Mouse (Mus musculus): ENCODE data around the gene Cd300ld3. TPM values are rescaled to one million over a fixed set of nuclear protein-coding genes. Genes with fewer than 3 reads are reported as not detected.

Cd300ld3 gene
- total RNA-seq, 1 experiment: not detected

DNA sequence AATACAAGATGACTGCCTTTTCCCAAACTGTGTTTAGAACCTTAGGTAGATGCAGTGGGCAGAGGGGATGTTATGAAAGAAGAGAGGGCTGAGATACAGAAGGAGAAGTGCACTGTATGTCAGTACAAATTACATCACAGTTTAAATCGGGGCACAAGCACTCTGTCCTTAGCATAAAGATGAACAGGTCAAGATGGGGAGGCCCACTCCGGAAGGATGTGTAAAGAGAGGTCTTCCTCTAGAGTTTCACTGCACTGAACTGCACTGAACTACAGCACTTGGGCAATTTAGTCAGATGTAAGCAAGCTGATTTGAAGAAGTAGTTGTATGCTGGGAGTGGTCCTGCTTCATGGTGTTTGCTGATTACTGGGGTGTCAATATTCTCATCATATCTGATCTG, 11.6 kb upstream of the Cd300ld3 start:
- H3K9me3 ChIP-seq (ENCODE audit: control insufficient read depth, insufficient read depth, low read depth, low read length): no peaks in the 10 kb centered on the region
- no peak overlapping the region for H3K9ac ChIP-seq (ENCODE audit: insufficient read depth, low read depth, low read length, poor library complexity, severe bottlenecking)
- no peak overlapping the region for H3K4me3 ChIP-seq (ENCODE audit: insufficient read depth in 1 of 2, low read depth in 1 of 2, low read length in 2 of 2, poor library complexity in 1 of 2, severe bottlenecking in 1 of 2)
- peaks cover 0 to 3% of the 10 kb centered on the region in 2 experiments; a peak in 1 of 4 replicates for H3K4me1 ChIP-seq (ENCODE audit: control insufficient read depth in 2 of 2, insufficient read depth in 2 of 2, low read length in 2 of 2, poor library complexity in 1 of 2)
- in situ Hi-C loops (cut with MboI; ENCODE audit: low sequenced_read_pairs in 2 of 2, unreplicated experiment in 2 of 2): no loop called here
- no peak for TF ChIP-seq CHD2 (IDR thresholded peaks at IDR 0.05; ENCODE audit: low read depth, low read length)
- TF ChIP-seq ZNF384 (IDR thresholded peaks at IDR 0.05; ENCODE audit: low read depth, low read length): no peak
- no peak for TF ChIP-seq MAFK (IDR thresholded peaks at IDR 0.05; ENCODE audit: insufficient read depth, low read depth, low read length)
- TF ChIP-seq HCFC1 (IDR thresholded peaks at IDR 0.05; ENCODE audit: borderline replicate concordance, insufficient read depth, low read length): no peak
- no peak for TF ChIP-seq ZC3H11A (IDR thresholded peaks at IDR 0.05; ENCODE audit: borderline replicate concordance, low read depth, low read length)
- no peak overlapping the region for H3K27ac ChIP-seq (ENCODE audit: insufficient read depth, low read depth, low read length, poor library complexity, severe bottlenecking)
- no peaks in the 10 kb centered on the region for H3K36me3 ChIP-seq (ENCODE audit: control insufficient read depth, insufficient read depth, low read length, poor library complexity, severe bottlenecking)
- DNase-seq (ENCODE audit: low read depth, low spot score): no peak

DNA sequence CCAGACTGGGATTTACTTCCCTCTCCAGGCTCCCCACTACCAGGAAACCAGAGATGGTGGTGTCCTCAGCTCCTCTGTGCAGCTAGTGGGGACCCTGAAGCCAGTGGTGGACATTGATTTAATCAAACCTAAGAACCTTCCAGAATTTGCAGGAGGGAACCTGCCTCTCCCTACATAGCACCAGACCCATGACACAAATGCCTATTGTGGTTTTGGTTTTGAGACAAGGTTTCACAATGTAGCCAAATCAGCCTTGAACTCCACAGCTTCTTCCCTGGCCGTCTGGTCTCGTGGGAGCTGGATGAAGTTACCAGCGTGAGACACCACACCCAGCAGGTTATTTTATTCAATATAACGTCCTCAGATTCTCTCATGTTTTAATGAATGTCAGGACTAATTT, 10.5 kb upstream of the Cd300ld3 start:
- in situ Hi-C loops (cut with MboI; ENCODE audit: low sequenced_read_pairs in 2 of 2, unreplicated experiment in 2 of 2): no loop called here
- no peak for DNase-seq (ENCODE audit: low read depth, low spot score)
- Histone ChIP-seq H3K9ac (ENCODE audit: insufficient read depth, low read depth, low read length, poor library complexity, severe bottlenecking) (no peak overlapping the region), H3K36me3 (ENCODE audit: control insufficient read depth, insufficient read depth, low read length, poor library complexity, severe bottlenecking) (no peaks in the 10 kb centered on the region), H3K9me3 (ENCODE audit: control insufficient read depth, insufficient read depth, low read depth, low read length) (no peaks in the 10 kb centered on the region), H3K4me3 (ENCODE audit: insufficient read depth in 1 of 2, low read depth in 1 of 2, low read length in 2 of 2, poor library complexity in 1 of 2, severe bottlenecking in 1 of 2) (no peak overlapping the region), H3K27ac (ENCODE audit: insufficient read depth, low read depth, low read length, poor library complexity, severe bottlenecking) (no peak overlapping the region), H3K4me1 (ENCODE audit: control insufficient read depth in 2 of 2, insufficient read depth in 2 of 2, low read length in 2 of 2, poor library complexity in 1 of 2) (peaks cover 0 to 3% of the 10 kb centered on the region in 2 experiments; a peak in 1 of 4 replicates)
- TF ChIP-seq CHD2 (IDR thresholded peaks at IDR 0.05; ENCODE audit: low read depth, low read length) (no peak), MAFK (IDR thresholded peaks at IDR 0.05; ENCODE audit: insufficient read depth, low read depth, low read length) (no peak), HCFC1 (IDR thresholded peaks at IDR 0.05; ENCODE audit: borderline replicate concordance, insufficient read depth, low read length) (no peak), ZNF384 (IDR thresholded peaks at IDR 0.05; ENCODE audit: low read depth, low read length) (no peak), ZC3H11A (IDR thresholded peaks at IDR 0.05; ENCODE audit: borderline replicate concordance, low read depth, low read length) (no peak)

GRCm38 (mm10) chr11:115054537-115054936, 6.3 kb upstream of the Cd300ld3 start:
- in situ Hi-C loops (cut with MboI; ENCODE audit: low sequenced_read_pairs in 2 of 2, unreplicated experiment in 2 of 2): no loop called here
- peaks cover 0 to 4% of the 10 kb centered on the region in 2 experiments; a peak in 1 of 4 replicates for H3K4me1 ChIP-seq (ENCODE audit: control insufficient read depth in 2 of 2, insufficient read depth in 2 of 2, low read length in 2 of 2, poor library complexity in 1 of 2)
- DNase-seq (ENCODE audit: low read depth, low spot score): no peak
- TF ChIP-seq HCFC1 (IDR thresholded peaks at IDR 0.05; ENCODE audit: borderline replicate concordance, insufficient read depth, low read length) (no peak), MAFK (IDR thresholded peaks at IDR 0.05; ENCODE audit: insufficient read depth, low read depth, low read length) (no peak), CHD2 (IDR thresholded peaks at IDR 0.05; ENCODE audit: low read depth, low read length) (no peak), ZNF384 (IDR thresholded peaks at IDR 0.05; ENCODE audit: low read depth, low read length) (no peak)
- H3K9ac ChIP-seq (ENCODE audit: insufficient read depth, low read depth, low read length, poor library complexity, severe bottlenecking): no peak overlapping the region
- H3K4me3 ChIP-seq (ENCODE audit: insufficient read depth in 1 of 2, low read depth in 1 of 2, low read length in 2 of 2, poor library complexity in 1 of 2, severe bottlenecking in 1 of 2): no peak overlapping the region
- no peak overlapping the region for H3K27ac ChIP-seq (ENCODE audit: insufficient read depth, low read depth, low read length, poor library complexity, severe bottlenecking)
- H3K36me3 ChIP-seq (ENCODE audit: control insufficient read depth, insufficient read depth, low read length, poor library complexity, severe bottlenecking): no peaks in the 10 kb centered on the region
- no peaks in the 10 kb centered on the region for H3K9me3 ChIP-seq (ENCODE audit: control insufficient read depth, insufficient read depth, low read depth, low read length)

- Histone ChIP-seq H3K27ac (ENCODE audit: insufficient read depth, low read depth, low read length, poor library complexity, severe bottlenecking) (no peak overlapping the region), H3K9me3 (ENCODE audit: control insufficient read depth, insufficient read depth, low read depth, low read length) (no peaks in the 10 kb centered on the region), H3K9ac (ENCODE audit: insufficient read depth, low read depth, low read length, poor library complexity, severe bottlenecking) (no peak overlapping the region), H3K4me1 (ENCODE audit: control insufficient read depth in 2 of 2, insufficient read depth in 2 of 2, low read length in 2 of 2, poor library complexity in 1 of 2) (peaks cover 0 to 4% of the 10 kb centered on the region in 2 experiments; a peak in 1 of 4 replicates), H3K36me3 (ENCODE audit: control insufficient read depth, insufficient read depth, low read length, poor library complexity, severe bottlenecking) (no peaks in the 10 kb centered on the region), H3K4me3 (ENCODE audit: insufficient read depth in 1 of 2, low read depth in 1 of 2, low read length in 2 of 2, poor library complexity in 1 of 2, severe bottlenecking in 1 of 2) (no peak overlapping the region)
- in situ Hi-C loops (cut with MboI; ENCODE audit: low sequenced_read_pairs in 2 of 2, unreplicated experiment in 2 of 2): no loop called here
- no peak for DNase-seq (ENCODE audit: low read depth, low spot score)
- TF ChIP-seq HCFC1 (IDR thresholded peaks at IDR 0.05; ENCODE audit: borderline replicate concordance, insufficient read depth, low read length) (no peak), ZC3H11A (IDR thresholded peaks at IDR 0.05; ENCODE audit: borderline replicate concordance, low read depth, low read length) (no peak), MAFK (IDR thresholded peaks at IDR 0.05; ENCODE audit: insufficient read depth, low read depth, low read length) (no peak), CHD2 (IDR thresholded peaks at IDR 0.05; ENCODE audit: low read depth, low read length) (no peak)
Observed at GRCm38 (mm10) chr11:115052991-115053390, 4.8 kb upstream of the Cd300ld3 start.

DNA sequence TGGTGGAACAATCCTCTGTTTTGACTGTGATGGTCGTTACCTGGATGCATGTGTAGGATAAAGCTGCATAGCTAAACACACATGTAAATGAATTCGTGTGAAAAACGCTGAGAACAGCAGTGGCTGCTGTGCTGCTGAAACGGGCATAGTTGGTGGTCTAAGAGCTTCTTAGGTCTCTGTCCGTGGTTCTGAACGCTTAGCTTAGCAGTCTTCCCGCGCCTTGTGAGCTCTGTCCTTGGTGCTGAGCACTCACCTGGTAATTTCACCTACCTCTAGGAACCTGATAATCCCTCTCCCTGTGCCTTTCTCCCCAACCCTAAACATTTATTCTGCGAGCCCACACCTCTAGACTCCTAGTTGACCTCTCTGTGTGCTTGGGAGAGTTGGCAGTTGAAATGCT, 4.0 kb upstream of the Cd300ld3 start:
- H3K4me3 ChIP-seq (ENCODE audit: insufficient read depth in 1 of 2, low read depth in 1 of 2, low read length in 2 of 2, poor library complexity in 1 of 2, severe bottlenecking in 1 of 2): no peak overlapping the region
- DNase-seq (ENCODE audit: low read depth, low spot score): peak; percentile 91
- H3K4me1 ChIP-seq (ENCODE audit: control insufficient read depth in 2 of 2, insufficient read depth in 2 of 2, low read length in 2 of 2, poor library complexity in 1 of 2): peaks cover 0 to 4% of the 10 kb centered on the region in 2 experiments; a peak in 1 of 4 replicates
- H3K36me3 ChIP-seq (ENCODE audit: control insufficient read depth, insufficient read depth, low read length, poor library complexity, severe bottlenecking): no peaks in the 10 kb centered on the region
- no peaks in the 10 kb centered on the region for H3K9me3 ChIP-seq (ENCODE audit: control insufficient read depth, insufficient read depth, low read depth, low read length)
- in situ Hi-C loops (cut with MboI; ENCODE audit: low sequenced_read_pairs in 2 of 2, unreplicated experiment in 2 of 2): no loop called here
- TF ChIP-seq MAFK (IDR thresholded peaks at IDR 0.05; ENCODE audit: insufficient read depth, low read depth, low read length): peak; percentile 99
- no peak for TF ChIP-seq ZNF384 (IDR thresholded peaks at IDR 0.05; ENCODE audit: low read depth, low read length)
- H3K9ac ChIP-seq (ENCODE audit: insufficient read depth, low read depth, low read length, poor library complexity, severe bottlenecking): no peak overlapping the region
- no peak overlapping the region for H3K27ac ChIP-seq (ENCODE audit: insufficient read depth, low read depth, low read length, poor library complexity, severe bottlenecking)

Measured in ES-E14 (cell line).